Mouse (Mus musculus): ENCODE results near the gene Gm20388. TPM values are rescaled to one million over a fixed set of nuclear protein-coding genes. Genes with fewer than 3 reads are reported as not detected.

Gm20388 gene
- total RNA-seq, 2 experiments from 2014 or later: 6.8 to 7.8 TPM

DNA sequence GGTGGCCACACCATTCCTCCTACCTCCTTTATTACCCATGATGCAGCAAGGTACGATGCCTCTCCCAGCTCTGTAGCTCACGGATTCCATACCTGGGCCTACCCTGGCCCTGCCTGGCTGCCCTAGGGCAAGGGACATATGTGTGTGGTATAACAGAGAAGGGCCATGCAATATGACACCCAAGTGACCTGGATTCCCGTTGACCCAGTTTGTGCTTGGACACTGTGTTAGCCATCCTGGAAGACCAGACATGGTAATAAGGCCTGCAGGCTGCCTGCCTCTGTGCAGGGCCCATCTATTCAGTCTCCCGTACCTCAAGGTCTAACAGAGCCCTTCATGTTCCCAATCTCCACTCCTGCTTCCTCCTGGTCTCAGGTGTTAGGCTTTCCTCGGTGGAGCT lies 517.9 kb downstream of the Gm20388 start:
- no peak for DNase-seq
- intact Hi-C loops (cut with DNase I): no loop called here

DNA sequence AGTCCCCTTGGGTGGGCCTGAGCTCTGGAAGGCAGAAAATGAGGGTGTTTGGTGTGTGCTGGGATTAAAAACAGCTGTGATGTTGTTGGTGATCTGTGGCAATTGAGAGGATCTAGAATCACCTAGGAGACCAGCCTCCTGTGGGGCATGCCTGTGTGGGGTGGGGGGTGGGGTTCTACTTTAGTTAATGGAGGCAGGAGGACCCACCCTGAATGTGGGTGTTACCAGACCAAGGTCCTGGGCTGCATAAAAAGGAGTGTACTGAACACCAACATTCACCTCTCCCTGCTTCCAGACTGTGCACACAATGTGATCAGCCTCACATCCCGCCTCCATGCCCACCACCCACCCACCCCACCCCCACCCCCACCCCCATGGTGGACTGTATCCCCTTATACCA lies 518.5 kb downstream of the Gm20388 start:
- no peak for DNase-seq

DNA sequence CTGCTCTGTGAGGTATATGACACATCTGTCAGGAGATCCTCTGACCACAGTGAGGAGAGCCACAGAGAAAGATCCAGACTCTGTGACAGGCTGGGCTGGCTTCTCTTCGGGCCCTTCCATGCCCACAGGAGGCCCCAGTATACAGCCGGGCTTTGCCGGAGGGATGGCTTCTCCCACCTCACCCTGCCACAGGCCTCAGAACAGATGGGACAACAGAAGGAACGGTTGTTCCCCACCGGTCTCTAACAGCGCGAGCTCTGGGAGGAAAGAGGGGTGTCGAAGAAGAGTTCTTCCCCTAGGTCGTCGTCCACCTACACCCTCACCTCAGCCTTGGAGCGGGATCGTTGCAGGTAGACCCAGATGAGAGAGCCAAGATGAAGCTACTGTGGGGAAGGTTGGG lies 520.4 kb downstream of the Gm20388 start:
- DNase-seq: no peak
- intact Hi-C loops (cut with DNase I): no loop called here

More for the DNA sequence above, 518.5 kb downstream of the Gm20388 start:
- intact Hi-C loops (cut with DNase I): no loop called here

DNA sequence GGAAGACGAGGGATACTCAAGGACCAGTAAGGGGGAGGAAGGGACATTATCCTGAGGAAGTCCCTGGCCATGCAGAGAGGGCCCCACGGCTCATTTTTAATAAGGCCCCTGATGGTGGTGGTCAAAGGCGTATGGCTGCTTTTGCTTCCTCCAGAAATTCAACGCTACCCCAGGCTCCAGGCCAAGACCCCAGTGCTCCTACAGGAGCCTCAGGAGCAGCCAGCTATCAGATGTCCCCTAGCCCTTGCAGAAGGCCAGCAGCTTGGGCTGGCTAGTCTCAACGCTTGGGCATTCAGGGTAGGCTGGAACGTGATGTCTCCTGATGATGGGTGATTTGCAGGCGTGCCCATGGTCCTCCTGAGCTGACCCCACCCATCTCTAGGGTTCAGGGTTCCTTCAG lies 521.8 kb downstream of the Gm20388 start:
- intact Hi-C loops (cut with DNase I): no loop called here
- DNase-seq: no peak

DNA sequence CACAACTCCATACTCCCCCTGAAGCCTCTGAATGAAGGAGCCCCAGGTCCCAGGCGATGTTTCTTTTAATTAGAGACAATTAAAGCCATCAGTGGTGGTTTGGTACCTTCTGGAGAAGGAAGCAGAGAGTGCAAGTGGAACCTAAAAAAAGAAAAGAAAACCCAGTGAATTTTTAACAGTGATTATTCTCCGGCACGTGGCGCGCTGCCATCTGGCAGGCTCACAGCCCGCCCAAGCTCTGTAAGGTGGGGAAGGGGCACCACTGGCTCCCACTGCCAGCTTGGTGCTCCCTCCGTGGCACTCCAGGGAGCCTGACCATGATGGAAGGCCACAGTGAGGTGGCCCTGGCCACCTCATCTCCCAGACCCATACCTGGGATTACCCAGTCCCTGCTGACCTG lies 522.5 kb downstream of the Gm20388 start:
- intact Hi-C loops (cut with DNase I): no loop called here

DNA sequence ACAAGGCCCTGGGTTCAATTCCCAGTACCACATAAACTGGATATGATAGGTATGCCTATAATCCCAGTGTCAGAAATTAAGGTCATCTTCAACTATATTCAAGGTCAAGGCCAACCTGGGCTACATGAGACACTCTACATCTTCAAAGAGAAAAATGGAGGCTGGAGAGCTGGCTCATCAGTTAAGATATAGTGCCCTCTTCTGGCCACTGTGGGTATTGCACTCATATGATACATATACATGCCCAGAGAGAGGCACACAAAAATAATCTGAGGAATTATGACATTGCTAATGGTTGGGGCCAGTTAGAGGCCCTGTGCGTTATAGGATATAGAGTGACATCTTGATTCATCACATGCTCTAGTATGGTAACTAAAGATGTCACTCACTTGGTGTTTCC lies 523.1 kb downstream of the Gm20388 start:
- intact Hi-C loops (cut with DNase I): no loop called here
- no peak for DNase-seq

More for the DNA sequence above, 522.5 kb downstream of the Gm20388 start:
- no peak for DNase-seq

DNA sequence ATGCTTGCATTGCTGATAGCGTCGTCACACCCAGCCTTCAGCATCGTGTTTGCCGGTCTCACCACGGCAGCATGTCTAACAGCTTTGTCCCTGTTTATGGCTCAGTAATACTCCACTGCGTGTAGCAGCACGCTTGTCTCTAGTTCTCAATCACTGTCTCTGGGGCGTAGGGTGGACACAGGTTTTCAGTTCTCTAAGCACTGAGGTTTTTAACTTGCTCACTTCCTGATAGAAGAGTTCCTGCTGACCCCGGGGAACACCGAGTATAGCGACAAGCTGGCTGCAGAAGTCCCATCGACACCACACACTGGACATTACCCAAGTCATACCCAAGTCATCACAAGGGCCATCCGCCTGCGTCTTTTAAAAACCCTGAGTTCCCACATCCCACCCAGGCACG lies 525.1 kb downstream of the Gm20388 start:
- DNase-seq: no peak
- intact Hi-C loops (cut with DNase I): no loop called here

DNA sequence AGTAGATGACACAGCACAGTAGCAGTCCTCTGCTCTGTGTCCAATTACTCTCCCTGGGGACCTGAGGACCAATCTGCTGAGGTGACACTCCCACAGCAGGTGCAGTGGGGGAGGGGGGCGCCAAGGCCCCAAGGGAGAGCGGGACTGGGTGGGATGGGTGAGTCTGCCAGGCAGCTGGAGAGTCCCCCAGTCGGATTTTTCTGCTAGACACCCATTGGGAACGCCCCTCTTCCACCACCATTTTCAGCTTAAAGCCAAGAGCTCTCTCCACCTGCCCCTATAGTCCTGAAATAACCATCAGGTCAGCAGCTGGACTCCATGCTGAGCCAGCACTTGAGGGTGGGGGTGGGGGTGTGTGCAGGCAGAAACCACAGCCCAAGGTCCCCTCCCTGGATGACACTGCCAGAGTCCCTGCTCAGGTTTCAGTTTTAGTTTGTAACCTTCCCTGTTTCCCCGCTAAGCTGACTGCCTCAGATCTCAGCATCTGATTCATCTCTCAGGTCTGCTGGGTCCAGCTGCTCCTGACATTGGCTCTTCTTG lies 525.9 kb downstream of the Gm20388 start:
- intact Hi-C loops (cut with DNase I): no loop called here
- no peak for DNase-seq

DNA sequence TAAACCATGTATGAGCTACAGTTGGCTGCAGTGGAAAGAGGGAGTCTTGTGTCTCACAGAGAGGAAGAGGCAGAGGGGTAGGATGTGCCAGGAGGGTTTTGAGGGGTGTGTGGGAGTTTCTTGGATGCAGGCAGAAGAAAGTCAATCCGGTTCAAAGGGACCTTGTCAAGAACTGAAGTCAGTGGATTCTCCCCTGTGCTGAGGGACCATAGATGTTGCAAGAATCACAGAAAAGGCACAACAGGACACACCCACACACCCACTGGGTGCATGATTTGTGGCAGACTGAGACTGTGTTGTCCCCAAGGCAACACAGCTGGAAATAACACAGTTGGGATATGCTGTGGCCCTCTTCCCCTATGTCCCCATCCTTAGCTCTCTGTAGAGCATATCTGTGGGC lies 526.6 kb downstream of the Gm20388 start:
- no peak for DNase-seq
- intact Hi-C loops (cut with DNase I): no loop called here

DNA sequence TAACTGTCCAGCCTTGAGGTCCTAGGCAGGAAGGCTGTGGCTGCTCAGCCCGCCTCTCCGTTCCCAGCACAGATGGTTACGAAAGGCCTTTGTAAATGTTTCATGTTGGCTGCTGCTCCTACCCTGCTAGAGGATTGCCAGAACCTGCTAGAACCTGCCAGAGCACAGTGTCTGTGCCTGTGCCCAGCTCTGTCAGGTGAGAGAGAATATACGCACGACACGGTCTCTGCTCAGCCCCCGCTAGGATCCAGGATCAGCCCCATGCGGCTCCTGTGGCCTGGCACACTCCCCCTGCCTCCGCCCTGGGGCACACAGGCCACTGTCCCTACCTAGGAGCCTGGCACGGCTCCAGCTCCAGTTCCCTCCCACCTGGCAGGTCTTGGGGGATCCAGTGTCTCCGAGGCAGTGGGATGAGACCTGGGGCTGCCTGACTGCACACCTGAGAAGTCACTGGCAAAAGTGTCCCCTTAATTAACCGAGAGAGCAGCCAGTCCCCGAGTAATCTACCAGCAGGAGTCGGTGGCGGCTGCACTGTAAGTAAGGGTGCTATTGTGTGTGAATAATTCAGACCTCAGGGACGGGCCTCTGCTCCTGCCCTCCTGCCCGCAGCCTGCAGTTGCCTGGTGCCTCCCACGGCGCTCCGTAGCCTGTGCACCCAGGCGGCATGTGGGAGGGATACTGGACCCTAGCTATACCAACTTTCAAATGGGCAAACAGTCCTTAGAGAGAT lies 527.2 kb downstream of the Gm20388 start:
- no peak for DNase-seq

DNA sequence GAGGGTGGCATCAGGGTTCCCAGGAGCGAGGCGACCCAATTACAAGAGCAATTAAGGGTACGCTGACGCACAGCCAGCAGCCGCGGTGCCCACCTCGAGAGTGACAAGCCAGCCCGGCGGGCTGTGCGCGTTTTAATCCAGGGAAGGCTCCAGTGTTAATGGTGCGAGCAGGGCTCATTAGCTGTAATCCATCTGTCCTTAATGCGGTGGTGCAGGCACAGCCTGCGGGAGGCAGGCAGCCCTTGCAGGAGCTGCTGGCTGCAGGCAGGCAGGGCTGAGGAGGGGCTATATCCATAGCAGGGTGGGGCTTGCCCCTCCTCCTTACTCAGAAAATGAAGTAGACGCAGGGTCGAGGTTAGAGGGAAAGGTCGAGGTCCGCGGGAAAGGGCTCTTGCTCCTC lies 528.7 kb downstream of the Gm20388 start:
- DNase-seq: no peak
- intact Hi-C loops (cut with DNase I): no loop called here

More for the DNA sequence above, 527.2 kb downstream of the Gm20388 start:
- intact Hi-C loops (cut with DNase I): no loop called here

DNA sequence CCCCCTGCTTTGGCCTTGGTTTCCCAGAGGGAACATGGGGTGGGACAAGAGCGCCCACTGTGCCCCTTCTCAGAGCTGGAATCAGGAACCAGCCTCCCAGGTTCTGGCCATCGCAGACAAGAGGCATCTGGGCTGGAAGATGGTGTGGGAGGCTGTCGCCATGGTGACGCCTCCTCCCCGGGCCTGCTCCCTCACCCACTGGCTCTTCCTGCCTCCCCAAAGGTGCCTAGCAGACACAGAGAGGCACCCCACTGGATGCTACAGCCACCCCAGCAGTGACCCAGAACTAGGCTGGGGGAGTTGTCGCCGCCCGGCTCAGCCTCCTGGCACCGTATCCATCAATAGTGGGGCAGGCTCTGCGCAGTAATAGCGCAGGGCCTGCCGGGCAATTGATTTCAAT lies 530.1 kb downstream of the Gm20388 start:
- DNase-seq: no peak

DNA sequence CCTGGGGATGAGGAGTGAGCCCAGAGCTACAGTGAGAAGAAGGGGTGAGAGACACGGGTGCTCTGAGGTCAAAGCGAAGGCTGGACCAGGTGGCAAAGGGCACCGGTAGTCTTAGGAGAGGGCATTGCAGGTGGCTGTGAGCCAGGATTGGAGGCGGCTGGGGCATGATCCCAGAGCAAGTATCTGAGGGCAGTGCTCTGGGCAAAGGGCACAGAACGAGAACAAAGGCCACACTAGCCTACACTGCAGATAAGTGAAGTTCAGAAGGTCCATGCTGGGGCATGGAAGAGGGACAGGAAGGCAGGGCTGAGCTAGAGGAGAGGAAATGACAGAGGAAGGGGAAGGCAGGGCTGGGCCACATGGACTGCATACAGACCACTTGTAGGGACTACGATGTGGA lies 531.0 kb downstream of the Gm20388 start:
- intact Hi-C loops (cut with DNase I): no loop called here
- no peak for DNase-seq

More for the DNA sequence above, 530.1 kb downstream of the Gm20388 start:
- intact Hi-C loops (cut with DNase I): loop anchor here (1.0 kb wide), 1 partner anchor 14 kb away; no protein-coding TSS in a partner anchor

DNA sequence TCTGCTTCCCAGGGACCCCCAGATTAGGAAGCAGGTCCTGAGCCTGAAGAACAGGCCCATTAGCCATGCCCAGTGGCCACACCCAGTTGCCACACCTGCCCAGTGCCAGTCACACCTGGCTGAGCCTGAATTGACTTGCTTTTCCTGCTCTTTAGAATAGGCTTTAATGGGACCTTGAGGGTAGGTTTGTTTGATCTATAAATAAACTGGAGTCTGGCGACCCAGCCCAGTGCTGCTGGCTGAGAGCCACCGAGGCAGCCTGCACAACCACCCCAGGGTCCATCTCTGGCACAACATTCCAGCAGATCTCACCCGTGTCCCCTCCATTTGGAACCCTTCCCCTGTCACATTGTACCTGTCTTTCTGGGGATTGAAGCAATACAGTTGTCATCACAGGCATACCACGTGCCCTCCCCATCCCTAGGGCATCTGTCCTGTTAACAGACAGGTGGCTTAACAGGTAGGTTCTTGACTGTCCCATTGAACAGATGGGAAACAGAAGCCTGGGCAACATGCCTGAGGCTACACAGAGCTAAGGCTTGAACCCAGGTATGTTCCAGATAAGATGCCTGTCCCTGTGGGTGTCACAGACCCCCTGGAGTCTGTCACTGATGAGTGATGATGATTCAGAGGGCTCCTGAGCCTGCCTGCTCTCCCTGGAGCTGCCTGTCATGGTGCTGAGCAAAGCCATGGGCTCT lies 531.8 kb downstream of the Gm20388 start:
- no peak for DNase-seq
- intact Hi-C loops (cut with DNase I): no loop called here

DNA sequence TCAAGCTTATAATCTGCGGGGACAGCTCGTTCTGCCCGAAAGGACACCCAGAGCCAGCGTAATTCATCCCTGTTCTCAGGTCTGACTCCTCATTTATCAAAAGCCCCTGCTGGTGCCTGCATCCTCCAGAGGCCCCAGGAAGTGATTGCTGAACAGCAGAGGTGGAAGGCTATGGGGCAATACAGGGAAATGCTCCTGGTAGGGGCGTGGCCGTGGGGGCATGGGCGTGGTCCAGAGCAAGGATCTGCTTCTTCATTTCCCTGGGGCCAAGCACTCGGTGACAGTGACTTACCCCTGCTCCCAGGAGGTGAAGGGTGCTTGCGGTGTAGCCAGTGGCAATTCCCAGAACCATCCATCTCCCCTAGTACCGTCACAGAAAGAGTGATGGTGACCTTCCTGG lies 534.6 kb downstream of the Gm20388 start:
- intact Hi-C loops (cut with DNase I): no loop called here
- DNase-seq: no peak

DNA sequence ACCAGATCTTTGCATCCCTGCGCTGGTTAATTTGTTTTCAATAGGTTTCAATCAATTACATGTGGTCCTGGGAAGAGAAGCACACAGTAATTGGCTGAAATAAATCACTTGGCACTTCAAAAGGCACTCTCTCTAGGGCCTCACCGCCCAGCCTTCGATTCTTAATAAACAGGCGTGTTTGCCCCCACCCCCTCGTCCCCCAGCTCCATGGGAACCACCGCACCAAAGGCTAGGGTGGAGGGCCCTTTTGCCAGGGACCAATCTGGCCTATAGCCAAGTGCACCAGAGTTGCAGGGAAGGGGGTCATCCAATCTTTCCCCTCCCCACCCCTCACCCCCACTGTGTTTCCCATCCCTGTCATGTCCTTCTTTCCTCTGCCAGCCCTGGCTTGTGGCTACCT lies 537.5 kb downstream of the Gm20388 start:
- intact Hi-C loops (cut with DNase I): no loop called here
- DNase-seq: no peak

DNA sequence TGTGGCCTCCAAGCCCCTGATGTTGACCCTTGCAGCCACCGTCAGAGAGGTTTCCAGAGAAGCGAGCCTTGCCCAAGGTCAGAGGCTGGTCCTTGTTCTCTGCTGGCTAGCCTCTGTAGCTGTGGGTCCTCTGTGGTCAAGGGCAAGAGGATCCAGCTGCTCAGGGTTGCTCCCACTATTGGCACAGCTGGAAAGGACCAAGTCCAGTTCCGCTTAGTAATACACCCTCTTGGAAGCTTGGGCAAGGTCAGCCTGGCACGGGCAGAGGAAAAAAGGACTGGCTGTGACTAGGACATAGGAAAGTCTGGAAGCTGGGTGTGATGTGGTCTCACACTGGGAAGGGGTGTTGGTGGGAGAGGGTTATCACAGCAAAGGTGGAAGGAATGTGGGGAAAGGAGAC lies 538.5 kb downstream of the Gm20388 start:
- intact Hi-C loops (cut with DNase I): no loop called here
- DNase-seq: no peak

DNA sequence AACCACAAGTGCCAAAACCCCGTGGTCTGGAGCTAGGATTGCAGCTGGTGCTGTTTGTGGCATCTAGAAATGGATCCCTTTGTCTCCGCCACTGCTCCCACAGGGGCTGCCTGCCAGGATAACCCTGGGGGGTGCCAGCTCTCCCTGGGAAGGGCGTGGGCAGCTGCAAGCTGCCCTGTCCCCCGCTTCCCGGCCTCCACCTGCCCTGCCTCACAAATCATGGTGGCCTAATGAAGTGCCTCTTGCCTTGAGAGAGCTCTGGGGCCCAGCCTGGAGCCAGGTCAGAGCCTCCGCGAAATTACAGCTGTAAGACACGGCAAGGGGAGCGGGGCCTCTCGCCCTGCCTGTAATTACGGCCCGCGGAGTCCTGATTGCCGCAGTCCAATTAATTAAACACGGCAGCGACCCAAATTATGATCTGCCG lies 539.0 kb downstream of the Gm20388 start:
- peak in 1 of 2 experiments; percentile 60 for DNase-seq
- intact Hi-C loops (cut with DNase I): no loop called here

DNA sequence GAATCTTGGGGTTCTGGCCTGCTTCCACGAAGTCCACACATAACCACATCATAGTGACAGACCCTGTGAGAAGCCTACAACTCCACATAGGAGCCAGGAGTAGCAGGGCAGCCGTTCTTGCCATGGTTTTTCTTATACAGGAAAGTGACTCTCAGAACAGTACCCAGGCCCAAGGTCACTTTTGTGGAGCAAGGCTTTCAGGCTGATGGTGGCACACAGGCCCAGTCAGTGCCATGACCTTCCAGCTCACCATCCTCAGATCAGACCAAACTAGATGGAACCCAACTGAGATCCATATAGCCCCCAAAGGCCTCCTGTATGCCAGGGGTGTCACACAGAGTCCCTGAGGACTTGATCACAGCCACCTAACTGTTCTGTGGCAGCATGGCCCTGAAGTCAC lies 541.5 kb downstream of the Gm20388 start:
- intact Hi-C loops (cut with DNase I): no loop called here
- no peak for DNase-seq

DNA sequence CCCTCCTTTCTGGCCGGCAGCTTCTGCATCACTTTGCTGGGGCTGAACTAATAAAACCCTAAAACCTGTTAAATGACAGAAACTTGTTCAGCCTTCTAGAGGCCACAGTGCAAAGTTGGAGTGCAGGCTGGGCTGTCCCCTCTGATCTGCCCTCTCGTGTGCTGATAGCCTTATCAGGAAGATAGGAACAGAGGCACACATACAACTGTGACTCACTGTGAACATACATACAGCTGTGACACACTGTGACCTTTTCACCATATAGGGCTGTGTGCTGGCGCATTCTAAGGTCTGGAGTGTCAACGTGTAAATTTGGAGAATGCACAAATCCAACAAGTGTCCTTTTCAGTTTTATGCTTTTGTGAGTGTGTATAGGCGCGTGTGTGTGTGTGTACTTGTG lies 543.8 kb downstream of the Gm20388 start:
- intact Hi-C loops (cut with DNase I): no loop called here

DNA sequence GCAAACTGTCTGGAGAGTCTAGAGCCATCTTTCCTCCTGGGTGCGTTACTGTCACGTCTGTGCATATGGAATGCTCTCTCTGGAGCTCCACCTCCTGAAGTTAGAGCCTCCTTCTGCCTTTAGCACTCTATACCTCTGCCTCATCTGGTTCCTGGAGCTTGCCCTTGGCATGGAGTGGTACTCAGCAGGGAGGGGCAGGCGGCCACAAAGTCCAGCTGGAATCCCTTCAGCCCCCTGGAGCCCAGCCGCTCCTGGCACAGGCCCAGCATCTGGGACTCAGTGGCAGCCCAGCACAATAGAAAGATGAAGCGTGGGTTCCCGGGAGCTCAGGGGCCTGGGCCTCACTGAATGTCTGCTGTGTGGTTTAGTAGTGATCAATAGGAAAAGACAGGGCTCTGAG lies 549.7 kb downstream of the Gm20388 start:
- intact Hi-C loops (cut with DNase I): no loop called here
- DNase-seq: no peak

More for the DNA sequence above, 543.8 kb downstream of the Gm20388 start:
- no peak for DNase-seq

DNA sequence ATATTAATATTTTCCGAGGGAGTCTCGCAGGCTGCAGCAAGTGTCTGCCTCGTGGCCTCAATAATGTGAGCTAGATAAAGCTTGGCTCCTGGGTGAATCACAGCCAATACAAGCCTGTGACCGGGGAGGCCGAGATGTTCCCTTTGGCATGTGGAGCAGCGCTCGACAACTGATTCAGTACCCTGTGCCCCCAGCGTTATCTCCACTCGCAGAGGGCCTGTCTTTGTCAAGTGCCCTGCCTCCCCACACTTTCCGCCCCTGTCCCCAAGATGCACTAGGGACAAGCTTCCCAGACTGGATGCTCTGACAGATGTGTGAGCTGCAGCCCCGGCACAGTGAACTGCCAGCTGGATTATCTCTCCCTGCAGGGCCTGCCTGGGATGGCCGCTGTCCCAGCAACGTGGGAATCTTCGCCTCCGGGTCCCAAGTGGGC lies 551.5 kb downstream of the Gm20388 start:
- intact Hi-C loops (cut with DNase I): no loop called here
- DNase-seq: no peak
